Mouse (Mus musculus) forebrain, embryonic 11.5 days (tissue): ENCODE data around the gene Ift52. TPM values are rescaled to one million over a fixed set of nuclear protein-coding genes. Genes with fewer than 3 reads are reported as not detected.

Experiments used
- ATAC-seq: fragments of 200-750 bp; cut with Nextera tagmentation; replicated peaks from 2 replicates; pipeline ENCODE4 v1.8.0; 2017; ENCODE audit warnings: moderate TSS enrichment; ENCODE audit not compliant: low FRiP score
- DNase-seq: peaks from one replicate; pipeline ENCODE4 v3.0.0-alpha.2; 2017; ENCODE audit warnings: low spot score
- H3K27ac ChIP-seq: fragments of 300-500 bp; sonication (generic); 2 replicates; pipeline ENCODE4 v1.5.1; 2014; ENCODE audit warnings: low read depth, low read length
- H3K27me3 ChIP-seq: fragments of 300-500 bp; sonication (generic); 2 replicates; pipeline ENCODE4 v1.6.1; 2014; ENCODE audit warnings: mild to moderate bottlenecking, low read length, mixed read lengths; ENCODE audit not compliant: control insufficient read depth, insufficient read depth
- H3K36me3 ChIP-seq: fragments of 300-500 bp; sonication (generic); 2 replicates; pipeline ENCODE4 v1.6.1; 2014; ENCODE audit warnings: mild to moderate bottlenecking, low read length, moderate library complexity, mixed read lengths; ENCODE audit not compliant: control insufficient read depth, insufficient read depth
- H3K4me1 ChIP-seq: fragments of 300-500 bp; sonication (generic); replicated peaks from 2 replicates; pipeline ENCODE4 v1.6.1; 2014; ENCODE audit warnings: low read length, mixed read lengths; ENCODE audit not compliant: control insufficient read depth, insufficient read depth
- H3K4me2 ChIP-seq: fragments of 300-500 bp; sonication (generic); 2 replicates; pipeline ENCODE4 v1.6.1; 2014; ENCODE audit warnings: low read depth, mild to moderate bottlenecking, low read length, moderate library complexity, mixed read lengths; ENCODE audit not compliant: severe bottlenecking
- H3K4me3 ChIP-seq: fragments of 300-500 bp; sonication (generic); 2 replicates; pipeline ENCODE4 v1.5.1; 2014; ENCODE audit warnings: low read depth, low read length
- H3K9ac ChIP-seq: fragments of 300-500 bp; sonication (generic); 2 replicates; pipeline ENCODE4 v1.6.1; 2014; ENCODE audit warnings: low read length
- H3K9me3 ChIP-seq: fragments of 300-500 bp; sonication (generic); 2 replicates; pipeline ENCODE4 v1.6.1; 2016; ENCODE audit warnings: low read length, mixed read lengths; ENCODE audit not compliant: control insufficient read depth
- WGBS: fragments of 180-500 bp; shearing (Covaris S2); extraction: QIAGEN DNeasy Blood & Tissue Kit; methylation state at CpG from one replicate; pipeline ENCODE4 v1.1.7; 2014; 5-methylcytosine and 5-hydroxymethylcytosine counted together
- polyA plus RNA-seq: library from polyadenylated mRNA; unstranded; fragments of >200 nt; fragmentation: Nextera tagmentation; extraction: Ambion mirVana; gene quantifications from 2 replicates; pipeline ENCODE4 v1.2.1, GENCODE M21; 2014

The Ift52 gene
- 52.7 and 58.7 TPM in 2 replicates for polyA plus RNA-seq

- Histone ChIP-seq H3K4me3 (peak within 1 kb of the TSS; percentile 78), H3K27me3 (no peaks in the 10 kb centered on the region), H3K9me3 (no peaks in the 10 kb centered on the region), H3K4me2 (peak within 1 kb of the TSS; percentile 51), H3K4me1 (0 out of 2 replicates have a peak, but pooled peaks cover 2% of the 10 kb centered on the region), H3K27ac (no peak within 1 kb of the TSS), H3K9ac (peak within 1 kb of the TSS; percentile 69), H3K36me3 (no peaks in the 10 kb centered on the region)
- DNase-seq (peak; percentile 92), ATAC-seq (peak; percentile 95)
- WGBS, result under 1% methylated on average over 57 of the region's 57 CpGs
These were observed at the start of gene Ift52 for GRCm38 (mm10) chr2:163016916-163017743. Ift52 (plus strand) TSS chr2:163017354.

GRCm38 (mm10) chr2:162968357-162968756 is 48.8 kb upstream of the Ift52 start:
- DNase-seq (peak; percentile 83), ATAC-seq (peak; percentile 56)
- no peak overlapping the region for H3K9ac ChIP-seq
- no peak overlapping the region for H3K4me2 ChIP-seq
- H3K27me3 ChIP-seq, result no peaks in the 10 kb centered on the region
- no peaks in the 10 kb centered on the region for H3K9me3 ChIP-seq
- H3K36me3 ChIP-seq, result no peaks in the 10 kb centered on the region
- 9% methylated on average over 5 of the region's 5 CpGs for WGBS
- H3K4me3 ChIP-seq, result no peak overlapping the region
- no peaks in the 10 kb centered on the region for H3K4me1 ChIP-seq
- H3K27ac ChIP-seq, result no peak overlapping the region

GRCm38 (mm10) chr2:162969101-162969500 is 48.1 kb upstream of the Ift52 start:
- H3K4me2 ChIP-seq, result no peak overlapping the region
- no peaks in the 10 kb centered on the region for H3K9me3 ChIP-seq
- 85% methylated on average over 3 of the region's 3 CpGs for WGBS
- no peak overlapping the region for H3K9ac ChIP-seq
- H3K27me3 ChIP-seq, result no peaks in the 10 kb centered on the region
- H3K4me1 ChIP-seq, result no peaks in the 10 kb centered on the region
- no peak overlapping the region for H3K27ac ChIP-seq
- ATAC-seq (no peak), DNase-seq (no peak)
- H3K4me3 ChIP-seq, result no peak overlapping the region
- no peaks in the 10 kb centered on the region for H3K36me3 ChIP-seq

GRCm38 (mm10) chr2:162970896-162971295 is 46.3 kb upstream of the Ift52 start:
- H3K4me2 ChIP-seq, result no peak overlapping the region
- no peak overlapping the region for H3K9ac ChIP-seq
- no peak overlapping the region for H3K4me3 ChIP-seq
- no peaks in the 10 kb centered on the region for H3K36me3 ChIP-seq
- no peak overlapping the region for H3K27ac ChIP-seq
- 95% methylated on average over 6 of the region's 6 CpGs for WGBS
- ATAC-seq (no peak), DNase-seq (no peak)
- no peaks in the 10 kb centered on the region for H3K4me1 ChIP-seq
- H3K27me3 ChIP-seq, result no peaks in the 10 kb centered on the region
- H3K9me3 ChIP-seq, result no peaks in the 10 kb centered on the region

- Histone ChIP-seq H3K9ac (no peak overlapping the region), H3K4me3 (no peak overlapping the region), H3K4me2 (no peak overlapping the region), H3K36me3 (no peaks in the 10 kb centered on the region), H3K27me3 (no peaks in the 10 kb centered on the region), H3K4me1 (no peaks in the 10 kb centered on the region), H3K27ac (no peak overlapping the region), H3K9me3 (no peaks in the 10 kb centered on the region)
- DNase-seq (no peak), ATAC-seq (no peak)
- 75% methylated on average over 7 of the region's 7 CpGs for WGBS
These were observed 44.4 kb upstream of the Ift52 start for GRCm38 (mm10) chr2:162972752-162973151.

- no peak for DNase-seq
- Histone ChIP-seq H3K4me2 (no peak overlapping the region), H3K4me1 (no peaks in the 10 kb centered on the region), H3K4me3 (no peak overlapping the region), H3K9ac (no peak overlapping the region), H3K9me3 (no peaks in the 10 kb centered on the region), H3K36me3 (no peaks in the 10 kb centered on the region), H3K27ac (no peak overlapping the region), H3K27me3 (no peaks in the 10 kb centered on the region)
- 77% methylated on average over 5 of the region's 5 CpGs for WGBS
- ATAC-seq, result no peak
These were observed 43.9 kb upstream of the Ift52 start for GRCm38 (mm10) chr2:162973206-162973605.

- H3K27ac ChIP-seq, result no peak overlapping the region
- H3K9me3 ChIP-seq, result no peaks in the 10 kb centered on the region
- ATAC-seq (no peak), DNase-seq (no peak)
- no peak overlapping the region for H3K4me3 ChIP-seq
- no peaks in the 10 kb centered on the region for H3K4me1 ChIP-seq
- no peak overlapping the region for H3K4me2 ChIP-seq
- no peaks in the 10 kb centered on the region for H3K36me3 ChIP-seq
- H3K9ac ChIP-seq, result no peak overlapping the region
- no peaks in the 10 kb centered on the region for H3K27me3 ChIP-seq
- WGBS, result 36% methylated on average over 11 of the region's 11 CpGs
These were observed 43.5 kb upstream of the Ift52 start for GRCm38 (mm10) chr2:162973637-162974036.

- ATAC-seq, result no peak
- no peak overlapping the region for H3K27ac ChIP-seq
These were observed 41.9 kb upstream of the Ift52 start for GRCm38 (mm10) chr2:162975157-162975775.

More at GRCm38 (mm10) chr2:162975157-162975775, 41.9 kb upstream of the Ift52 start:
- no peaks in the 10 kb centered on the region for H3K4me1 ChIP-seq
- no peaks in the 10 kb centered on the region for H3K9me3 ChIP-seq
- no peaks in the 10 kb centered on the region for H3K36me3 ChIP-seq
- no peak overlapping the region for H3K4me3 ChIP-seq
- H3K9ac ChIP-seq, result no peak overlapping the region
- DNase-seq, result no peak
- WGBS, result 82% methylated on average over 11 of the region's 11 CpGs
- H3K27me3 ChIP-seq, result no peaks in the 10 kb centered on the region
- H3K4me2 ChIP-seq, result no peak overlapping the region
